Mouse (Mus musculus) MEL (cell line): ENCODE results near the gene Kiss1r. TPM values are rescaled to one million over a fixed set of nuclear protein-coding genes. Genes with fewer than 3 reads are reported as not detected.

Experiments
- DNase-seq: peaks from one replicate; pipeline ENCODE4 v3.0.0; 2011; ENCODE audit warnings: low read depth, low spot score
- H3K27ac ChIP-seq: 2 replicates; pipeline ENCODE4 v1.5.1; 2012; ENCODE audit warnings: low read depth, mild to moderate bottlenecking, control low read depth, low read length, moderate library complexity; ENCODE audit not compliant: control insufficient read depth
- H3K27me3 ChIP-seq, 2 experiments: fragments of 150-350 bp in 1 of 2; sonication (generic) in 1 of 2; 2 replicates each; pipeline ENCODE4 v1.6.1; 2012; ENCODE audit warnings: low read length in 2 of 2, mild to moderate bottlenecking in 2 of 2, improper control_type of control experiment in 1 of 2, moderate library complexity in 1 of 2; ENCODE audit not compliant: insufficient read depth in 2 of 2, control insufficient read depth in 1 of 2
- H3K36me3 ChIP-seq, 2 experiments: 2 replicates each; pipeline ENCODE4 v1.6.1; 2012 to 2014; ENCODE audit warnings: low read length in 2 of 2, improper control_type of control experiment in 1 of 2, inconsistent platforms in 1 of 2, mild to moderate bottlenecking in 1 of 2; ENCODE audit not compliant: insufficient read depth in 2 of 2, control insufficient read depth in 1 of 2
- H3K4me1 ChIP-seq, 2 experiments: fragments of 150-350 bp in 1 of 2; sonication (generic) in 1 of 2; 2 replicates each; pipeline ENCODE4 v1.6.1; 2012; ENCODE audit warnings: low read length in 2 of 2, improper control_type of control experiment in 1 of 2, mild to moderate bottlenecking in 1 of 2; ENCODE audit not compliant: insufficient read depth in 2 of 2, control insufficient read depth in 1 of 2
- H3K4me3 ChIP-seq, 2 experiments: fragments of 150-350 bp in 1 of 2; sonication (generic) in 1 of 2; 2 replicates each; pipeline ENCODE4 v1.5.1; 2012; ENCODE audit warnings: low read depth in 2 of 2, low read length in 2 of 2, mild to moderate bottlenecking in 2 of 2, moderate library complexity in 2 of 2, control low read depth in 1 of 2, improper control_type of control experiment in 1 of 2; ENCODE audit not compliant: control insufficient read depth in 1 of 2, insufficient read depth in 1 of 2
- H3K79me2 ChIP-seq: 2 replicates; pipeline ENCODE4 v1.6.1; 2012; ENCODE audit warnings: mild to moderate bottlenecking, low read length, moderate library complexity; ENCODE audit not compliant: control insufficient read depth, poor library complexity, insufficient read depth
- H3K9ac ChIP-seq: 2 replicates; pipeline ENCODE4 v1.6.1; 2012; ENCODE audit warnings: low read depth, mild to moderate bottlenecking, control low read depth, low read length, moderate library complexity; ENCODE audit not compliant: control insufficient read depth, poor library complexity, severe bottlenecking
- H3K9me3 ChIP-seq: fragments of 150-350 bp; sonication (generic); replicated peaks from 2 replicates; pipeline ENCODE4 v1.6.1; 2012; ENCODE audit warnings: mild to moderate bottlenecking, low read length, improper control_type of control experiment, moderate library complexity; ENCODE audit not compliant: insufficient read depth
- CHD1 ChIP-seq: IDR thresholded peaks from 2 replicates; pipeline ENCODE4 v1.6.1; 2012; ENCODE audit warnings: low read depth, mild to moderate bottlenecking, inconsistent platforms, low read length, improper control_type of control experiment
- CHD2 ChIP-seq: IDR thresholded peaks from 2 replicates; pipeline ENCODE4 v1.6.1; 2011; ENCODE audit warnings: low read length, improper control_type of control experiment
- CTCF ChIP-seq, 3 experiments: IDR thresholded peaks in 2 of 3; conservative IDR thresholded peaks in 1 of 3; 2 replicates each; pipeline ENCODE4 v1.5.1; 2011 to 2012; ENCODE audit warnings: low read length in 3 of 3, low read depth in 2 of 3, mild to moderate bottlenecking in 2 of 3, improper control_type of control experiment in 1 of 3, inconsistent platforms in 1 of 3, mixed read lengths in 1 of 3, moderate library complexity in 1 of 3; ENCODE audit not compliant: control insufficient read depth in 1 of 3, insufficient read depth in 1 of 3, poor library complexity in 1 of 3, severe bottlenecking in 1 of 3
- E2F4 ChIP-seq: IDR thresholded peaks from 2 replicates; pipeline ENCODE4 v1.6.1; 2011; ENCODE audit warnings: low read depth, low read length, improper control_type of control experiment, borderline replicate concordance
- EP300 ChIP-seq, 2 experiments: IDR thresholded peaks; 2 replicates each; pipeline ENCODE4 v1.6.1; 2011; ENCODE audit warnings: improper control_type of control experiment in 2 of 2, low read length in 2 of 2, low read depth in 1 of 2, mild to moderate bottlenecking in 1 of 2
- ETS1 ChIP-seq: IDR thresholded peaks from 2 replicates; pipeline ENCODE4 v1.6.1; 2012; ENCODE audit warnings: low read depth, mild to moderate bottlenecking, inconsistent platforms, low read length, improper control_type of control experiment, moderate library complexity
- GATA1 ChIP-seq: IDR thresholded peaks from 2 replicates; pipeline ENCODE4 v1.6.1; 2011; ENCODE audit warnings: low read depth, low read length, improper control_type of control experiment
- HCFC1 ChIP-seq: IDR thresholded peaks from 2 replicates; pipeline ENCODE4 v1.6.1; 2012; ENCODE audit warnings: low read depth, mild to moderate bottlenecking, inconsistent platforms, low read length, improper control_type of control experiment, moderate library complexity
- JUND ChIP-seq: IDR thresholded peaks from 2 replicates; pipeline ENCODE4 v1.6.1; 2011; ENCODE audit warnings: low read depth, mild to moderate bottlenecking, improper control_type of control experiment, low read length
- MAX ChIP-seq: IDR thresholded peaks from 2 replicates; pipeline ENCODE4 v1.6.1; 2011; ENCODE audit warnings: low read length, improper control_type of control experiment
- MXI1 ChIP-seq: IDR thresholded peaks from 2 replicates; pipeline ENCODE4 v1.6.1; 2011; ENCODE audit warnings: mild to moderate bottlenecking, low read depth, low read length, improper control_type of control experiment
- NELFE ChIP-seq: IDR thresholded peaks from 2 replicates; pipeline ENCODE4 v1.6.1; 2011; ENCODE audit warnings: low read depth, low read length, improper control_type of control experiment
- POLR2A ChIP-seq, 2 experiments: IDR thresholded peaks; 2 replicates each; pipeline ENCODE4 v1.6.1; 2011 to 2012; ENCODE audit warnings: low read length in 2 of 2, mild to moderate bottlenecking in 2 of 2, control low read depth in 1 of 2, improper control_type of control experiment in 1 of 2, low read depth in 1 of 2, moderate library complexity in 1 of 2; ENCODE audit not compliant: control insufficient read depth in 1 of 2, insufficient read depth in 1 of 2, poor library complexity in 1 of 2
- POLR2AphosphoS2 ChIP-seq: IDR thresholded peaks from 2 replicates; pipeline ENCODE4 v1.6.1; 2011; ENCODE audit warnings: low read length, improper control_type of control experiment
- SIN3A ChIP-seq: IDR thresholded peaks from 2 replicates; pipeline ENCODE4 v1.6.1; 2012; ENCODE audit warnings: low read length, improper control_type of control experiment, inconsistent platforms
- TCF12 ChIP-seq: IDR thresholded peaks from 2 replicates; pipeline ENCODE4 v1.6.1; 2014; ENCODE audit warnings: low read depth, mild to moderate bottlenecking, inconsistent platforms, low read length, improper control_type of control experiment, moderate library complexity
- polyA plus RNA-seq, 2 experiments: library from polyadenylated mRNA; stranded (reverse) in 1 of 2; unstranded in 1 of 2; fragments of >175 nt in 1 of 2; fragments of >200 nt in 1 of 2; gene quantifications; 2 replicates each; pipeline versions ENCODE4 v1.2.1 to v1.2.4; 2012; ENCODE audit warnings: low replicate concordance in 2 of 2, low read depth in 1 of 2; ENCODE audit not compliant: insufficient read length in 2 of 2, insufficient read depth in 1 of 2, missing spikeins in 1 of 2
- total RNA-seq: library from RNA; depleted of rRNA; stranded (reverse); fragments of 300-350 nt; gene quantifications from 2 replicates; pipeline ENCODE4 v1.2.3, GENCODE M21; 2012

Gene Kiss1r
- total and polyA plus RNA-seq, 3 experiments, result 9.1 to 23.5 TPM; not detected in 1

DNA sequence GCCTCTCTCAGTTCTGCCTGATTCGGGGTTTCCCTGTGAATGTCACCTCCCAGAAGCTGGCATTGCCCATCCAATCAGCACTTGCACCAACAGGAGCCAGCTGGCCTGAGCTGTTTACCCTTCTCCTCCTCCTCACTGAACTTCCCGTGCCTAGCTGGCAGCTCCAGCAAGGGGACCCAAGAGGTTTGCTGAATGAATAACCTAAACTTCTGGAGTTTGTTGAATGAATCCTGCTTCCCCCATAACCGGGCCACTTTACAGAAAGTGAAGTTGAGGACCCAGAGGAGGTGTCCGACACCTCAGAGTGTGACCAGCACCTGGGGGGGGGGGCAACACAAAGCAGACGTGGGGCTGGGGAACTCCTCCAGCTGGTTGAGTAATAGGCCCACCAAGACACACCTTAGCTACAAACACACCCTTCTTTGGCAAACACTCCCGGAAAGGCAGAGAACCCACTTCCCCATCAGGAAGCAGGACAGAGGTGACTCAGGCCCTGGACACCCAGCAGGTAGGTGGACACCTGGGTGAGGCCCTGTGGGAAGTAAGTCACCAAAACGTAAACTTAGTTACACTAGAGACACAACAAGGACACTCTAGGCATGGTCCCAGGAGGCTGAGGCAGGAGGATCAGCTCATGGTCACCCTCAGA, 1.7 kb upstream of the Kiss1r start:
- Histone ChIP-seq H3K9me3 (no peaks in the 10 kb centered on the region), H3K27ac (peak overlapping the region; percentile 69), H3K4me1 (peaks cover 15 to 23% of the 10 kb centered on the region in 2 experiments), H3K27me3 (no peaks in the 10 kb centered on the region), H3K36me3 (peaks cover 0 to 7% of the 10 kb centered on the region in 2 experiments; a peak in 2 of 4 replicates), H3K9ac (peak overlapping the region; percentile 24), H3K79me2 (peaks cover 21% of the 10 kb centered on the region), H3K4me3 (peak overlapping the region; percentile 14 to 39)
- TF ChIP-seq TCF12, result no peak
- TF ChIP-seq JUND, result no peak
- TF ChIP-seq ETS1, result 0 out of 2 replicates have a peak, but pooled peaks have one; percentile 2
- no peak for TF ChIP-seq HCFC1
- peak; percentile 12; the same call in 1 of the 2 replicates for TF ChIP-seq MXI1
- no peak for TF ChIP-seq CTCF (IDR thresholded peaks at IDR 0.05 in 2 of 3, conservative IDR thresholded peaks at IDR 0.05 in 1 of 3; ENCODE audit: control insufficient read depth in 1 of 3, insufficient read depth in 1 of 3, low read depth in 2 of 3, low read length in 3 of 3, poor library complexity in 1 of 3, severe bottlenecking in 1 of 3)
- peak in 1 of 2 experiments; percentile 25; a peak in 1 of 4 replicates for TF ChIP-seq EP300 (IDR thresholded peaks at IDR 0.05; ENCODE audit: low read depth in 1 of 2, low read length in 2 of 2)
- TF ChIP-seq NELFE, result no peak
- no peak for TF ChIP-seq E2F4
- TF ChIP-seq GATA1, result no peak
- no peak for TF ChIP-seq POLR2AphosphoS2
- no peak for TF ChIP-seq CHD2
- no peak for TF ChIP-seq POLR2A (IDR thresholded peaks at IDR 0.05; ENCODE audit: control insufficient read depth in 1 of 2, insufficient read depth in 1 of 2, low read depth in 1 of 2, low read length in 2 of 2, poor library complexity in 1 of 2)
- no peak for TF ChIP-seq SIN3A
- DNase-seq, result peak; percentile 33

DNA sequence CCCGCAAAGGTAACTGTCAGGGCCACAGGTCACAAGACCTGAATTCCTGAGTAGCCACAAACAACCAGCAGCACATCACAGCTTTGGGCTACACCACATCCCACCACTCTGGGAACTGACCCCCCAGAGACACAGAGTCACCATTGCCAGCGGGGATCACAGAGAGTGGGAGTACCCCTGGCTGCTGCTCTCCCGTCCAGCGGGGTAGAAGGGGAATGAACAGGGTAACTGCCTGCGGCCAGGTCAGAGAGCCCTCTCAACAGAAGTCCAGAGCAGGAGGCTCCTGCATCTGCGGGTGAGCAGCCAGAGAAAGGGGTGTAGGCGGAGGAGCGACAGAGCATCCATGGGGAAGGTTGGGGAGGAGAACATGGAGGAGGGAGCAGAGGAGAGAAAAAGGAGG, 690 bp upstream of the Kiss1r start:
- H3K9me3 ChIP-seq, result no peaks in the 10 kb centered on the region
- H3K4me1 ChIP-seq, result peaks cover 15 to 23% of the 10 kb centered on the region in 2 experiments
- no peak overlapping the region for H3K27ac ChIP-seq
- H3K36me3 ChIP-seq, result peaks cover 0 to 7% of the 10 kb centered on the region in 2 experiments; a peak in 2 of 4 replicates
- peak overlapping the region; percentile 80 for H3K9ac ChIP-seq
- DNase-seq, result peak; percentile 31
- no peak for TF ChIP-seq EP300 (IDR thresholded peaks at IDR 0.05; ENCODE audit: low read depth in 1 of 2, low read length in 2 of 2)
- no peak for TF ChIP-seq CHD1
- TF ChIP-seq MAX, result 0 out of 2 replicates have a peak, but pooled peaks have one; percentile 14
- peak overlapping the region; percentile 76 to 99 for H3K4me3 ChIP-seq
- H3K79me2 ChIP-seq, result peaks cover 21% of the 10 kb centered on the region
- no peaks in the 10 kb centered on the region for H3K27me3 ChIP-seq
